Mouse (Mus musculus): Measurements from ENCODE around the gene Neurl1a. TPM values are rescaled to one million over a fixed set of nuclear protein-coding genes. Genes with fewer than 3 reads are reported as not detected.
A peak's percentile ranks its signal among the peaks of the same experiment; 100 is the strongest.

Neurl1a gene
- polyA plus RNA-seq, 1 experiment: 2.3 TPM

- H3K4me1 ChIP-seq (ENCODE audit: control insufficient read depth, insufficient read depth, low read length): no peaks in the 10 kb centered on the region
- H3K4me3 ChIP-seq (ENCODE audit: insufficient read depth, low read depth, low read length): no peak overlapping the region
- H3K27ac ChIP-seq (ENCODE audit: insufficient read depth, low read depth, low read length): no peak overlapping the region
- H3K36me3 ChIP-seq (ENCODE audit: control insufficient read depth, insufficient read depth, low read length): no peaks in the 10 kb centered on the region
- WGBS: 74% methylated on average over 12 of the region's 12 CpGs
- no peak for TF ChIP-seq POLR2A (IDR thresholded peaks at IDR 0.05; ENCODE audit: low read depth, low read length)
- no peak for TF ChIP-seq CTCF (conservative IDR thresholded peaks at IDR 0.05; ENCODE audit: insufficient read depth, insufficient read length, low read depth, low read length)
- DNase-seq: no peak
- no peaks in the 10 kb centered on the region for H3K27me3 ChIP-seq (replicated peaks; ENCODE audit: control insufficient read depth, insufficient read depth, low read length)
These were observed 26.6 kb upstream of the Neurl1a start for GRCm38 (mm10) chr19:47152062-47152369.

- 90% methylated on average over 7 of the region's 7 CpGs for whole genome bisulfite sequencing
- H3K36me3 ChIP-seq (ENCODE audit: control insufficient read depth, insufficient read depth, low read length): no peaks in the 10 kb centered on the region
- DNase-seq: no peak
- H3K4me3 ChIP-seq (ENCODE audit: insufficient read depth, low read depth, low read length): no peak overlapping the region
- no peaks in the 10 kb centered on the region for H3K27me3 ChIP-seq (replicated peaks; ENCODE audit: control insufficient read depth, insufficient read depth, low read length)
- H3K27ac ChIP-seq (ENCODE audit: insufficient read depth, low read depth, low read length): no peak overlapping the region
- TF ChIP-seq POLR2A (IDR thresholded peaks at IDR 0.05; ENCODE audit: low read depth, low read length): no peak
- H3K4me1 ChIP-seq (ENCODE audit: control insufficient read depth, insufficient read depth, low read length): no peaks in the 10 kb centered on the region
These were observed 24.9 kb upstream of the Neurl1a start for GRCm38 (mm10) chr19:47153767-47154166.

GRCm38 (mm10) chr19:47157664-47158063 is 21.0 kb upstream of the Neurl1a start, which contains the start of gene Calhm3:
Gene Calhm3, minus strand, starts transcription at chr19:47157764.
- no peak for DNase-seq
- WGBS: 81% methylated on average over 11 of the region's 11 CpGs
- no peak within 1 kb of the TSS for H3K27ac ChIP-seq (ENCODE audit: insufficient read depth, low read depth, low read length)
- H3K27me3 ChIP-seq (replicated peaks; ENCODE audit: control insufficient read depth, insufficient read depth, low read length): no peaks in the 10 kb centered on the region
- H3K4me1 ChIP-seq (ENCODE audit: control insufficient read depth, insufficient read depth, low read length): no peaks in the 10 kb centered on the region
- TF ChIP-seq CTCF (conservative IDR thresholded peaks at IDR 0.05; ENCODE audit: insufficient read depth, insufficient read length, low read depth, low read length): no peak
- TF ChIP-seq POLR2A (IDR thresholded peaks at IDR 0.05; ENCODE audit: low read depth, low read length): no peak
- no peaks in the 10 kb centered on the region for H3K36me3 ChIP-seq (ENCODE audit: control insufficient read depth, insufficient read depth, low read length)
- no peak within 1 kb of the TSS for H3K4me3 ChIP-seq (ENCODE audit: insufficient read depth, low read depth, low read length)

- Histone ChIP-seq H3K27ac (ENCODE audit: insufficient read depth, low read depth, low read length) (no peak overlapping the region), H3K4me1 (ENCODE audit: control insufficient read depth, insufficient read depth, low read length) (no peaks in the 10 kb centered on the region), H3K36me3 (ENCODE audit: control insufficient read depth, insufficient read depth, low read length) (no peaks in the 10 kb centered on the region), H3K4me3 (ENCODE audit: insufficient read depth, low read depth, low read length) (no peak overlapping the region), H3K27me3 (replicated peaks; ENCODE audit: control insufficient read depth, insufficient read depth, low read length) (no peaks in the 10 kb centered on the region)
- no peak for TF ChIP-seq CTCF (conservative IDR thresholded peaks at IDR 0.05; ENCODE audit: insufficient read depth, insufficient read length, low read depth, low read length)
- DNase-seq: no peak
- 73% methylated on average over 4 of the region's 4 CpGs for WGBS
These were observed 17.0 kb upstream of the Neurl1a start for GRCm38 (mm10) chr19:47161669-47162068.

- Histone ChIP-seq H3K27ac (ENCODE audit: insufficient read depth, low read depth, low read length) (no peak overlapping the region), H3K27me3 (replicated peaks; ENCODE audit: control insufficient read depth, insufficient read depth, low read length) (no peaks in the 10 kb centered on the region), H3K4me1 (ENCODE audit: control insufficient read depth, insufficient read depth, low read length) (no peaks in the 10 kb centered on the region), H3K36me3 (ENCODE audit: control insufficient read depth, insufficient read depth, low read length) (no peaks in the 10 kb centered on the region), H3K4me3 (ENCODE audit: insufficient read depth, low read depth, low read length) (no peak overlapping the region)
- 89% methylated on average over 6 of the region's 6 CpGs for WGBS
- TF ChIP-seq POLR2A (IDR thresholded peaks at IDR 0.05; ENCODE audit: low read depth, low read length): no peak
- TF ChIP-seq CTCF (conservative IDR thresholded peaks at IDR 0.05; ENCODE audit: insufficient read depth, insufficient read length, low read depth, low read length): no peak
- DNase-seq: no peak
These were observed 15.4 kb upstream of the Neurl1a start for GRCm38 (mm10) chr19:47163176-47163744.

GRCm38 (mm10) chr19:47166758-47167157 is 11.9 kb upstream of the Neurl1a start:
- Histone ChIP-seq H3K36me3 (ENCODE audit: control insufficient read depth, insufficient read depth, low read length) (no peaks in the 10 kb centered on the region), H3K27ac (ENCODE audit: insufficient read depth, low read depth, low read length) (no peak overlapping the region)
- WGBS: 41% methylated on average over 3 of the region's 3 CpGs

GRCm38 (mm10) chr19:47167617-47168214 is 10.9 kb upstream of the Neurl1a start:
- WGBS: 63% methylated on average over 7 of the region's 7 CpGs
- DNase-seq: peak; percentile 12
- TF ChIP-seq POLR2A (IDR thresholded peaks at IDR 0.05; ENCODE audit: low read depth, low read length) (no peak), CTCF (conservative IDR thresholded peaks at IDR 0.05; ENCODE audit: insufficient read depth, insufficient read length, low read depth, low read length) (no peak)
- Histone ChIP-seq H3K27ac (ENCODE audit: insufficient read depth, low read depth, low read length) (no peak overlapping the region), H3K4me1 (ENCODE audit: control insufficient read depth, insufficient read depth, low read length) (0 out of 2 replicates have a peak, but pooled peaks cover 3% of the 10 kb centered on the region), H3K27me3 (replicated peaks; ENCODE audit: control insufficient read depth, insufficient read depth, low read length) (no peaks in the 10 kb centered on the region), H3K36me3 (ENCODE audit: control insufficient read depth, insufficient read depth, low read length) (no peaks in the 10 kb centered on the region), H3K4me3 (ENCODE audit: insufficient read depth, low read depth, low read length) (no peak overlapping the region)

More at GRCm38 (mm10) chr19:47166758-47167157, 11.9 kb upstream of the Neurl1a start:
- H3K4me3 ChIP-seq (ENCODE audit: insufficient read depth, low read depth, low read length): no peak overlapping the region
- H3K4me1 ChIP-seq (ENCODE audit: control insufficient read depth, insufficient read depth, low read length): 0 out of 2 replicates have a peak, but pooled peaks cover 3% of the 10 kb centered on the region
- no peaks in the 10 kb centered on the region for H3K27me3 ChIP-seq (replicated peaks; ENCODE audit: control insufficient read depth, insufficient read depth, low read length)
- TF ChIP-seq POLR2A (IDR thresholded peaks at IDR 0.05; ENCODE audit: low read depth, low read length) (no peak), CTCF (conservative IDR thresholded peaks at IDR 0.05; ENCODE audit: insufficient read depth, insufficient read length, low read depth, low read length) (no peak)
- DNase-seq: no peak
